Mouse (Mus musculus): ENCODE results near the gene Ube2s.

DNA sequence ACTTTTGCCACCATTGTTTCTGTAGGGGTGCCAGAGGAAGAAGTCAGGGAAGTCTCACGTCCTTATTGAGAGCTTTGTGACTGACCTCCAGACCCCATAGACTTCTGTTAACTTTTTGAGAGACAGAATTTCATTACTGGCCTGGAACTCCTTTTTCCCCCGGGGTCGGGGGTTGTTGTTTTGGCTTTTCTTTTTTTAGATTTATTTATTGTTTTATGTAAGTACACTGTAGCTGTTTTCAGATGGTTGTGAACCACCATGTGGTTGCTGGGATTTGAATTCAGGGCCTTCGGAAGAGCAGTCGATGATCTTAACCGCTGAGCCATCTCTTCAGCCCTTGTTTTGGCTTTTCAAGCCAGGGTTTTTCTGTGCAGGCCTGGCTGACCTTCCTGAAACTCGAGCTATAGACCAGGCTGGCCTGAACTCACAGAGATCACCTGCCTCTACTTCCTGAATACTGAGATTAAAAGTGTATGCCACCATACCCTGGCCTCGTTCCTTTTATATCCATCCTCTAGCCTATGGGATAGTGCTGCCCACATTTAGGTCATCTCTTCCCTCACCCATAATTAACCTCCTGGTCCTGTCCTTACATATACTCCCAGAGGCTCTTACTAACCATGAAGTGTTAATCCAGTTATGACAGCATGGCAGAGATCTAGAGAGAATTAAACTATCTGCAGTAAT is 858 bp upstream of the Ube2s start:
- no peak for TF ChIP-seq CTCF (IDR thresholded peaks at IDR 0.05; ENCODE audit: control insufficient read depth, insufficient read depth, insufficient replicate concordance, low read depth, low read length)
- no peak for TF ChIP-seq POLR2A (IDR thresholded peaks at IDR 0.05; ENCODE audit: control insufficient read depth, low read depth, low read length)

Measured in testis, adult 2 months (tissue).